Mouse (Mus musculus): ENCODE results near the gene Blvrb.

DNA sequence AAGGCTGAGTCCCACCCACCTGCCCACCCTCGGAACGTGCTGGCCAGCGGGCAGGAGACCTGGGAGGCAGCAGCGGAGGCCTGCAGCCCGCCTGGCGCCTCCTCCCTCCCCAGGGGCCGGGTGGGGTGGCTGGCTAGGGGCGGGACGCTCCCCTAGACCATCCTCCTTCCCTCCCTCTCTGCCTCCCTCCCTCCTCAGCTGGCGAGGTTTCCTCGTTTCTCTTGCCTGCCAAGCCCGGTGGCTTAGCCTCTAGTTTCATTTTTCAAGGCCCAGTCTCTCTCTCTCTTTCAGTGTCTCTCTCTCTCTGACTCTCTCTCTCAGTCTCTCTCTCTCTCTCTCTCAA is 33.8 kb downstream of the Blvrb start:
- TF ChIP-seq CTCF (IDR thresholded peaks at IDR 0.05; ENCODE audit: low read depth, low read length) (no peak), TAL1 (conservative IDR thresholded peaks at IDR 0.05; ENCODE audit: low read depth, low read length) (no peak), GATA1 (IDR thresholded peaks at IDR 0.05; ENCODE audit: borderline replicate concordance, low read length) (no peak)

Data from G1E (cell line).